Mouse (Mus musculus): ENCODE measurements at regions not wholly inside any gene's neighbourhood (a gene's known extent, or its start where the extent isn't known, plus 50 kb on each side); places are given as distances from the start of the nearest gene placed in this dataset.

DNA sequence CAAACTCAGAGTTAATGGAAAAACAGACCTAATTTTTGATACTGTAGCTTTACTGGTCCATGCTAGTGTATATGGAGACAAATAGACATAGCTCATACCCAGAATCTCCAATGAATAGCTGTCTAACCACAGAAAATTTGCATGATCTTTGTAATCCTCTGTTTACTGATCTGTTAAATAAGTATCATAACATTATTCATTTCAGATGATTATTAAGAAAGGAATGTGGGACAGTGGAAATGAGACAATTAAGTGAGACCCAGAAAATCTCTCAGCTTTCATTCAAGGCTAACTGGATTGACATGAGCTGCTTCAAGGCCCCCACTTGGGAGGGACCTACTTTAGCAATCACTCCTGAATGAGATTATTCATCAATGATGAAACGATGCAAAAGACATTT, 1463.5 kb upstream of the Gm8797 start:
- no peak for TF ChIP-seq POLR2A (IDR thresholded peaks at IDR 0.05; ENCODE audit: low read depth, low read length)
- no peak for TF ChIP-seq CTCF (conservative IDR thresholded peaks at IDR 0.05; ENCODE audit: insufficient read depth, insufficient read length, low read depth, low read length)

Measured in kidney, adult 2 months (tissue).